Mouse (Mus musculus): Measurements from ENCODE around the gene Gbp4.
A peak's percentile ranks its signal among the peaks of the same experiment; 100 is the strongest.
"Not testable (repeated sequence)": the region's sequence is repeated elsewhere in the genome, so short reads cannot be mapped to it uniquely, and the experiment has no call there.

Gbp4 gene

DNA sequence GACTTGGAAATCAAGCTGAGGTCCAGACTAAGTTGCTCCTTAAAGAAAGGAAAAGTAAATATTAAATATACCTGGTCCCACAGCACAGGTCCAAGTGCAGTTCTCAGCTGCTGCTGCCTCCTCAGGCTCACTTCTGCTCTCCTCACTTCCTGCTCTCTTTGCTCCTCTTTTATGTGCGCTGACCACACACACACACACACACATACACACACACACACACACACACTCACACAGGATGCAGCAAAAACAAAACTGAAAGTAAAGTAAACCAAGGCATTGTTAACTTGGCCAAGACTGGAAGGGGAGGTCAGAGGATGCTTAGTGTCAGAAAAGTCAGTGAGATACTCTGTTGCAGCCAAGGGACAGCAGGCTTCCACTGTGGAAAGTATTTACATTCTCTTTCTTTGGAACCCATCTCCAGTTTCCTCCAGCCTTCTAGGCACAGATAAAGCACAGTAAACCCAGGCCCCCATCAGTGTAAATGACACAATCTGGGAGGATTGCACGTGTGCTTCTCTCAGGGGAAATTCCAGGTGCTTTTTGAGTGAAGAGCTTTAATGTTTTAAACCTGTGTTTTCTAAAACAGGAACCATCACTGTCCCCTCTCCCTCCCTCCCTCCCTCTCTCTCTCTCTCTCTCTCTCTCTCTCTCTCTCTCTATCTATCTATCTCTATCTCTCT is at the start of gene Gbp4, which contains the start of the genes Gbp9 and Gbp8:
Gene Gbp4 (minus strand): TSS at position 178 of the 680 bp plus-strand sequence.
Gene Gbp9 (minus strand): TSS at position 131 of the 680 bp plus-strand sequence.
Gene Gbp8 (minus strand): TSS at position 132 of the 680 bp plus-strand sequence.
- peak; percentile 79 for DNase-seq

DNA sequence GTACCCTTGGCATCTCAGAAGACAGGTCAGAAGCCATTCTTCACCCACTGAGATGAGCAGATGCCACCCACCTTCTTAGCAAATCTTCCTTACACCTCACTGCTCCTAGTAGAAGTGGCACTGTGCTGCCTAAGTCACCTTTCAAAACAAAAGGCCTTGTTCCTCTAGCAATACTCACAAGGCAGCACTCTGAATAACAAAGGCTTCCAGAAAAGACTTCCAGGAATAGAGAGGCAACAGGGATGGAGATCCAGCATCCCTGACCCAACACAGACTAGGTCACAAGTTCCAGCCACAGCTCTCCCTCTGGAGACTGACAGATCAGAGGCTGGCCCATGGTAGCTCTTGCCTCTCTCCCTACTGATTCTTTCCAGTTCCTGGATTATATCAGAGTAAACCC is 42.1 kb upstream of the Gbp4 start:
- DNase-seq, result no peak

DNA sequence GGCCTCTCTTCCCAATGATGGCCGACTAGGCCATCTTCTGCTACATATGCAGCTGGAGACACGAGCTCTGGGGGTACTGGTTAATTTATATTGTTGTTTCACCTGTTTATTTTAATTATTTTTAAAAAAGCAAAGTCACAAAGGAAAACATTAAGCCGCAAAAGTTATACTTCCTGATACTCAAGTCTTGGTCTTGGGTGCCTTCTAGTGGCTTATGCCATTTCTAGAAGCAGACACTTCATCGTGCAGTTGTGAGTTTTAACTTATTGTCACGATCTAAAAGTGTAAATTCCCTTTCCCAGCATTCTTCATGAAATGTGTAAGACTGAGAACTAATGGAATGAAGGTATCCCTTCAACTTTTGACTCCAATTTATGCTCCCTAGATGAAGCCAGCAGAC is 17.2 kb upstream of the Gbp4 start:
- DNase-seq, result no peak

DNA sequence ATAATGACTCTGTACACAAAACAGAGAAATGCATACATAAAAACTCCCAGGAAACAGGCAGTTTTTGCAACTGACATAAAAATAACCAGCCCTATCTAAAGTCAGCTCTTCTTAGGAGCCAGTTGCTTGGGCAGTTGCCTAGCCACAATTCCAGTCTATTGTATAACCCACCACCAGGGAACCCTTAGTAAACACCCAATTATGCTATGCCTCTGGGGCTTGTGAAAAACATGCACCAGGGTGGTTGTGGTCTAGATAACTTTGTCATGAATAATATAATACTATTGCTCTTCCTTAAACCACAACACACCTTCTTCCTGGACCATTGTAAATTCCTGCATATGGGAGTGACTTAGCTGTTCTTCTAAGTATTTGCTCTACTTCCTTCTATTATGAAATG is 14.7 kb upstream of the Gbp4 start:
- DNase-seq, result no peak

DNA sequence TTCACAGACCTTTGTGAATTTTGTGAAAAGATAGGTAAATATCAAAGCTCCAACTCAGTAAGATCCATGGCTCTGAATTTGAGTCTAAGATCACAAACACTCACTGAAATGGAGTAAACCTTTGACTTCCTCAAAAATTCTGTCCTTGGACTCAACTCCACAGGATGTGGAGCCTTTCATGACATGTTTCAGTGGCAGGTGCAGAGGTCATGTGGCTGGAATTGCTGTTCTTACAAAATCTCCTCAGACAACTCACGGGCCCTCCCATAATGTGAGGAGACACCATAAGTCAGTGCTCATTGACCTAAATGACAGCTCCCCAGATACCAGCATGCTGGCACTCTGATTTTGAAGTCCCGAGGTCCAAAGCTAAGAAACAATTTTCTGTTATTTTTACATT is 8.7 kb upstream of the Gbp4 start:
- not testable (repeated sequence) for DNase-seq

DNA sequence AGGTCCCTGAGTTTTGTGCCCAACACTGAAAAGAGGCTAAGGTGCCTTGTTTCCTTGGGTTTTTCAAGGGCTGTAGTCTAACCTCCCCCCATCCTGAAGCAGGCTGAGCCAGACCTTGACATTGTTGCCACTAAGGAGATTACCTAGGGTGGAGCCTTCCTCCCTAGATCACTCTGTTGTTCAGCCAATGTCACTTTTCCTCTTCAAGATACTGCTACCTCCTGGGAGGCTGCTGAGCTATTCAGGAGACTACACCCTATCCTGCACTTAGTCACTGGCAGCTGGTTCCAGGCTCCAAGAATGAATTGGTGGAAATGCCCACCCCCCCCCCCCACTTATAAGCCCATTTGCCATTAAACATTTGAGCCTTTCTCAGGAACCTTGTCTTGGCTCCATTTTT is 7.1 kb upstream of the Gbp4 start:
- DNase-seq, result no peak

DNA sequence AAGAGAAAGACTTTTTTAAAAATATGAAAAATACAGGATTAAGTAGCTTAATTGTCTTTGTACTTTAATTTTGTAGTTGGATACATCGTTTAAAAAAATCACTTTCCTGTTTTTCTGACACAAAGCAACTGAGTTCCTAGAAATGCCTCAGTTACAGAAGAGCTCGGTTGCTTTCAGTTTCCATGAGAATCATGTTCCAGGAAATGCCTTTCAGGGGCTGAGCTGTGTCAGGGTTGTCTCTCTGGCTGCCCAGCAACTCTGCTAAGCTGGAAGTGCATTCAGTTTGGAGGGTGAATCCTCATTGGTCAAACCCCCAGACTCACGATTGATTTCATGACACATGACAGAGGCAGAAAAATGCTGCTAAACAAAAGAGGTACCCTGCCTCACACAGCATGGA is 6.3 kb upstream of the Gbp4 start:
- DNase-seq, result not testable (repeated sequence)

DNA sequence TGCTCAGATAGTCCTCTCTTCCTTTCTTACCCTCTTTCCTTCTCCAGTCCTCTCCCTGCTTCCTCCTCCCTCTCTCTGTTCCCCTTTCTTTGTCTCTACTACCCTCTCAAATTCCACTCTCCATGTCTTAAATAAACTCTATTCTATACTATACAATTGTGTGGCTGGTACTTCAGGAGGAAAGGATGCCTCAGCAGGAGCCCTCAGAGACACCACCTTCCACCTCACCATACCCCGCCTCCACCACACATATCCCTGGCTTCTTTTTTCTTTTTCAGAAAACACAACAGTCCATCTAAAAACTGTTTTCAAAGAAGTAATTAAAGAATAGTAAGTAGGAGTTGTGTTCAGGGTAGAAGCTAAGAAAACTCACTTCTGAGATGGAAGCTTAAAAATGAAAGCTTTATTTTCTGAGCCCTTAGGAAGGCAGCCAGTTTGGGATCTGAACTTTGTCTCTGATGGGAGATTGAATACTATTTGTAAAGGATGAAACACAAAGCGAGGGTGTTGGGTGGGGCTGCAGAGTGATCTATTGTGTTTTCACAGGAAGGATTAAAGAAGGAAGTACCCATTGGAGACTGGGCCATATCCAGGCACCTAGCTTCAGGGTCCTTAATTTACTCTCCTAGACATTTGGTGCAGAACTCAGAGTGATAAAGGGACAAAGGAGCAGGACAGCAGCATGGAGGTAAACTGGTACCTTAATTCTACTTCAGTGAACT is 864 bp upstream of the Gbp4 start:
- DNase-seq, result not testable (repeated sequence)

DNA sequence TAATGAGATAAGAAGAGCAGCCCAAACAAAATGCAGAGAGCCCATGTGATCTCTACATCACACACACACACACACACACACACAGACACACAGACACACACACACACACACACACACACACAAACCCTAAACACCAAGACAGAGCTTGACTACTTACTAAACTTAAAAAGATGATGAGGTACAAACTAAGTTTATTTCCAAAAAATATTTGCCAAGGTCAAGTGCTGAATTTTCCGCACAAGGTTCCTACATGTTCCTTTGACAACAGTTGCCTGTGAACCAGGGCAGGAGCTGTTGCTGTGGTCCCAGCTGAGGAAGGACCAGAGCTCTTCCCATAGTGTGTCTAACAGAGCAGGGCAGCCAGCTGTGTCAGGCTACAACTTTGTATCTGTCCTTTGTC is 480 bp downstream of the Gbp4 start:
- no peak for DNase-seq

DNA sequence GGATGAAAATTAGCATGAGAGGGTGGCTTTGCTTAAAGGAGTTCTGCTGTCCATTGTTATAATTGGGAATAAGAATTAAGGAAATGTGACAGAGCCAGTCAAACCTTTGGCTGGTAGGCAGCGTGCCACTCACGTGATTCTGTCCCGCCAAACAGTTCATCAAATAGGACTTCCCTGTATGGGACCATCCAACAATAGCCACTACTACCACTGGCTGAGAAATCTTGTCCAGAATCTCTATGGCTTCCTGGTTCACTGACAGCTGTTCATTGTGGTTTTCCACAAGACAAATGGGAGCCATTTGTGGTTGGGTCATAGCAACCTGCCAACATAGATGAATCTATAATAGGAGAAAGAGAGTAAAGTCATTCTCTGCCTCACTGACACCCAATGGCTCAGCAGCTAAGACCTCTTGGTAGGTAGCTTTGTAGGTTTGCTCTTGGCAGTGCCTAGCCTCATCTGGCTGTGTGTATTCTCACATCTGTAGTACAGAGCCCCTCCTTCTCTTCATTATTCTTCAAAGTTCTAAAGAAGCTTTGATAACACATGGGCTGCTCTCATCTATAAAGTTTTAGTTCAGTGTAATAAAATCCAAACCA is 2.6 kb downstream of the Gbp4 start:
- DNase-seq, result not testable (repeated sequence)

DNA sequence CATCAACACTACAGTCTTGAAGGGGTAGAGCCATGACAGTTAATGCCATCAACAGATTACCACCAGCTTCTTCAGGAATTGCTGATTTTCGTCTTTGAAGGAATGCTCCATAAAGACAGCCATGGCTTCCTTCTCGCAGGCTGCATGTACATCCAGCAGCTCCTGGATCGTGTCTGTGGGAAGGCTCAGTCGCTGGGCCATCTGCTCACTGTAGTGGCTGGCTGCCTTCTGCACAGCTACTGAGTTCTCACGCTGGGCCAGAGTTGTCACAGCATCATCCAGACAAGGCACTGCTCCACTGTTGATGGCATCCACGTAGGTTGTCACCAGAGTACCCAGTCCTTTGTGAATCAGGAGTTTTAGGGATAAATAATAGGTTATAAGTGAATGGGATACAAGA is 17.7 kb downstream of the Gbp4 start:
- DNase-seq, result not testable (repeated sequence)

DNA sequence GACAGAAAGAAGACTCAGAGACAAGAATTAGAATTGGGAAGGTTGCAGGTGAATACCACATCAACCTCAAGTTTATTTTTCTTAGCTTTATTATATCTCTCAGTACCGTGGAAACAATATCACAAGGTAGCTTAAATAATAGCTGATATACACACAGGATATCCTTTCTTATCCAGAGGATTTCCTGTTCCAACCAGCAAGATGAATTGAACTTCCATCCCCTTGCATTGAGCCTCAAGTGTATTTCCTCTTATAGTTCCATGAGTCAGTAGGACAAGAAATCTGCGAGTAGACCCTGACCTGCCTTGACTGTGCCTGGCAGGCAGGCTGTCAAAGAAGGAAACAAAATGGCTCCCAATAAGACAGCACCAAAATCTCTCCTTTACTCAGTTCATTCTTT is 23.6 kb downstream of the Gbp4 start:
- no peak for DNase-seq

DNA sequence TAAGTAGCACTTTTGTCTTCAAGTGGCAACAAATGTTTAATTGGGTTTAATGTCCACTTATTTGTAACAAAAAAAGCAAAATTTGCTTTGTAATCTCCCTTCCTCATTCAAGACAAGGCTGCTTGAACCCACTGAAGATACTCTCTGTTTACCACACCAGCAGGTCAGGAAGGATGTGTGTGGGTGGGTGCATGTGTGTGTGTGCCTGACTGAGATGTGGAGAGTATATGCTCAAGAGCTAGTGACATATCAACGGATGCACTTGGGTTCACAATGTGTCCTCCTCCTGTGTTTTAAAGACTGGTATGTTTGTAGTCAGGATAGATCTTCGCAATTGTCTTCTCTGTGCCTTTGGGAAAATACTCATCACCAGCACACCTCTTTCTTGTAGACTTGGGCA is 24.7 kb downstream of the Gbp4 start:
- peak; percentile 63 for DNase-seq

DNA sequence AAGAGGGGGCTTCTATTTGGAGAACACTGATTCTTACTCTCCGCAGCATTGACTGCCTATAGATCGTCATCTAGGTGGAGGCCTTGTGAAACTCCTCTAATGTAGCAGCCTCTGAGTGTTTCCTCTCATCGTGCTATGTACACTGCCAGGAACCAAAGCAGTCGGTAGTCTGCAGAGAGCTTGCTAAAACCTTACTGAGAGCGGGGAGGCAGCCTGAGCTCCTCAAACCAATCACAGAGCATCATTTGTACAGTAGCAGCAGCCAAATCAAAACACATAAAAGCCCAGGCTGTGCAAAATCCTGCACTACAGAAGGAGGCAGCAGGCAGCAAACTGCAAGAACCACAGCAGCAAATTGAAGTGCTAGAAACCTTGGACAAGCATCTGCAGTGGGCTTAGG is 25.7 kb downstream of the Gbp4 start:
- peak; percentile 41 for DNase-seq

DNA sequence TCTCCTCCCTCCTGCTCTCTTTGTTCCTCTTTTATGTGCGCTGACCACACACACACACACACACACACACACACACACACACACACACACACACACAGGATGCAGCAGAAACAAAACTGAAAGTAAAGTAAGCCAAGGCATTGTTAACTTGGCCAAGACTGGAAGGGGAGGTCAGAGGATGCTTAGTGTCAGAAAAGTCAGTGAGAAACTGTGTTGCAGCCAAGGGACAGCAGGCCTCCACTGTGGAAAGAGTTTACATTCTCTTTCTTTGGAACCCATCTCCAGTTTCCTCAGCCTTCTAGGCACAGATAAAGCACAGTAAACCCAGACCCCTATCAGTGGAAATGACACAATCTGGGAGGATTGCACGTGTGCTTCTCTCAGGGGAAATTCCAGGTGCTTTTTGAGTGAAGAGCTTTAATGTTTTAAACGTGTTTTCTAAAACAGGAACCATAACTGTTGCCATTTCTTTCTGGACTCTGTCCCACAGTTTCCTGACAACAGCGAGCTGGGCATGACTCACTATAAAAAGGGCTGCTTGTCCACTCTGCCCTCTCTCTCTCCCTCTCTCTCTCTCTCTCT is 29.0 kb downstream of the Gbp4 start:
- peak; percentile 75 for DNase-seq

DNA sequence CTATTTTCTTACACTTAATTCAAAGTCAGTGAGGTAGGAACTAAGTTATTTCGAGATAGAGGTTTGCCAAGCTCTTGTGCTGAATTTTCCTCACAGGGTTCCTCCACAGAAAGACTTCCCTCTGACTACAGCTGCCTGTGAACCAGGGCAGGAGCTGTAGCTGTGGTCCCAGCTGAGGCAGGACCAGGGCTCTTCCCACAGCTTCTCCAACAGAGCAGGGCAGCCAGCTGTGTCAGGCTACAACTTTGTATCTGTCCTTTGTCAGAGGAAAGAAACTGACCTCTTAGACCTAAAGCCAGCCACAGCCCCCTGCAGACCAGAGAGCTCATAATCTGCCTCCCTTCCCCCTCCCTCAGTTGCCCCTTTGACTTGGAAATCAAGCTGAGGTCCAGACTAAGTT is 29.6 kb downstream of the Gbp4 start:
- DNase-seq, result peak; percentile 47

DNA sequence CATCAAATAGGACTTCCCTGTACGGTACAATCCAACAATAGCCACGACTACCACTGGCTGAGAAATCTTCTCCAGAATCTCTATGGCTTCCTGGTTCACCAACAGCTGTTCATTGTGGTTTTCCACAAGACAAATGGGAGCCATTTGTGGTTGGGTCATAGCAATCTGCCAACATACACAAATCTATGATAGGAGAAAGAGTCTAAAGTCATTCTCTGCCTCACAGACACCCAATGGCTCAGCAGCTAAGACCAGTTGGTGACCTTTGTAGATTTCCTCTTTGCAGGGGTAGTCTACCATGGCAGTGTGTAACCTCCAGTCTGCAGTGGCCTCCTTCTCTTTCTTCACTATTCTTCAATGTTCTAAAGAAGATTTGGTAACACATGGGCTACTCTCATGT is 33.7 kb downstream of the Gbp4 start:
- DNase-seq, result not testable (repeated sequence)

DNA sequence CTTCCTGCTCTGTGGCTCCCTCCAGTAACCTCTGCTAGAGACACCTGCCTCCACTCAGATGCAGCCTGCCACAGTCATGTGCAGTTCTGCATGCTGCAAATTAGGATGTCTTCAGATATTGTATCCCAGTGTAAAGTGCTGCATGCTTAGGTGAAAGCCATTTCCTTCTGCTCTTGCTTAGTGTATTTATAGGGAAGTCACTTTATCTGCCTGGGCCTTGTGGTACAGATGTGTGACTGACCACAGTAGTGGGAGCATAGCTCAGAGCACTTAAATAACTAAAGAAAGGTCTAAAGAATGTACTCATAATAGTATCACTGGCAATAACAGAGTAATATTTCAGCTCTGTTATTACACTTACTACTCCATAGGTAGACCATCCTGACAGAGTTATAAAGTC is 57.5 kb downstream of the Gbp4 start:
- DNase-seq, result peak; percentile 27

DNA sequence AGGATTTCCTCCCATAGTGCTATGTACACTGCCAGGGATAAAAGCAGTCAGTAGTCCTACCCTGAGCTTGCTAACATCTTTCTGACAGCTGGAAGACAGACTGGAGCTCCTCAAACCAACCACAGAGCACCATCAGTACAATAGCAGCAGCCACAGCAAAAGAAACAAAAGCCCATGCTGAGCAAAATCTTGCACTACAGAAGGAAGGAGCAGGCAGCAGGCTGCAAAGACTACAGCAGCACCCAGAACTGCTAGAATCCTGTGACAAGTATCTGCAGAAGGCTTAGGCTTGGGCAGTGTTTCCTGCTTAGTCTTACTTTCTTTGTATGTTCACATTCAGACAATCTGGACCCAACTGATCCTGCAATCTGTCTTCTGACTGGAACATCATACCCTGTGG is 71.0 kb downstream of the Gbp4 start:
- peak; percentile 73 for DNase-seq

Data from thymus, postnatal 25 days (tissue).